Mouse (Mus musculus) embryonic facial prominence, embryonic 11.5 days (tissue): ENCODE measurements around the gene Dab1. TPM values are rescaled to one million over a fixed set of nuclear protein-coding genes. Genes with fewer than 3 reads are reported as not detected.
A peak's percentile ranks its signal among the peaks of the same experiment; 100 is the strongest.

Experiments used
- ATAC-seq: fragments of 200-750 bp; cut with Nextera tagmentation; replicated peaks from 2 replicates; pipeline ENCODE4 v1.8.0; 2017; ENCODE audit warnings: low read depth; ENCODE audit not compliant: insufficient number of reproducible peaks, low FRiP score, low TSS enrichment
- DNase-seq: peaks from one replicate; pipeline ENCODE4 v3.0.0-alpha.2; 2015; ENCODE audit warnings: low spot score
- H3K27ac ChIP-seq: fragments of 300-500 bp; sonication (generic); replicated peaks from 2 replicates; pipeline ENCODE4 v1.5.1; 2014; ENCODE audit warnings: mild to moderate bottlenecking, low read depth, low read length, control low read depth
- H3K27me3 ChIP-seq: fragments of 300-500 bp; sonication (generic); 2 replicates; pipeline ENCODE4 v1.6.1; 2014; ENCODE audit warnings: mild to moderate bottlenecking, low read length, moderate library complexity, mixed read lengths; ENCODE audit not compliant: control insufficient read depth, insufficient read depth
- H3K36me3 ChIP-seq: fragments of 300-500 bp; sonication (generic); replicated peaks from 2 replicates; pipeline ENCODE4 v1.6.1; 2014; ENCODE audit warnings: low read depth, mild to moderate bottlenecking, low read length, moderate library complexity, mixed read lengths; ENCODE audit not compliant: control insufficient read depth, insufficient read depth
- H3K4me1 ChIP-seq: fragments of 300-500 bp; sonication (generic); 2 replicates; pipeline ENCODE4 v1.6.1; 2014; ENCODE audit warnings: low read length, mixed read lengths; ENCODE audit not compliant: control insufficient read depth, insufficient read depth
- H3K4me2 ChIP-seq: fragments of 300-500 bp; sonication (generic); 2 replicates; pipeline ENCODE4 v1.6.1; 2014; ENCODE audit warnings: low read depth, mild to moderate bottlenecking, control low read depth, low read length, moderate library complexity
- H3K4me3 ChIP-seq: fragments of 300-500 bp; sonication (generic); 2 replicates; pipeline ENCODE4 v1.5.1; 2014; ENCODE audit warnings: low read depth, low read length, control low read depth
- H3K9ac ChIP-seq: fragments of 300-500 bp; sonication (generic); replicated peaks from 2 replicates; pipeline ENCODE4 v1.6.1; 2014; ENCODE audit warnings: mild to moderate bottlenecking, control low read depth, low read length
- H3K9me3 ChIP-seq: fragments of 300-500 bp; sonication (generic); replicated peaks from 2 replicates; pipeline ENCODE4 v1.6.1; 2016; ENCODE audit warnings: mild to moderate bottlenecking, low read length, inconsistent platforms, mixed read lengths; ENCODE audit not compliant: control insufficient read depth
- WGBS: fragments of 180-500 bp; shearing (Covaris S2); extraction: QIAGEN DNeasy Blood & Tissue Kit; methylation state at CpG from one replicate; pipeline ENCODE4 v1.1.7; 2014; 5-methylcytosine and 5-hydroxymethylcytosine counted together
- polyA plus RNA-seq: library from polyadenylated mRNA; unstranded; fragments of >200 nt; fragmentation: Nextera tagmentation; extraction: Ambion mirVana; gene quantifications from 2 replicates; pipeline ENCODE4 v1.2.1, GENCODE M21; 2014

Dab1 gene
- polyA plus RNA-seq, 1 experiment from 2014 or later, result 17.6 TPM

- Histone ChIP-seq H3K4me2 (no peak overlapping the region), H3K27ac (no peak overlapping the region), H3K9me3 (no peaks in the 10 kb centered on the region), H3K4me1 (no peaks in the 10 kb centered on the region), H3K4me3 (no peak overlapping the region), H3K9ac (no peak overlapping the region), H3K27me3 (no peaks in the 10 kb centered on the region), H3K36me3 (no peaks in the 10 kb centered on the region)
- ATAC-seq (no peak), DNase-seq (no peak)
- WGBS, result 95% methylated on average over 2 of the region's 2 CpGs
Observed at GRCm38 (mm10) chr4:104604298-104604697, 985.1 kb downstream of the Dab1 start.

DNA sequence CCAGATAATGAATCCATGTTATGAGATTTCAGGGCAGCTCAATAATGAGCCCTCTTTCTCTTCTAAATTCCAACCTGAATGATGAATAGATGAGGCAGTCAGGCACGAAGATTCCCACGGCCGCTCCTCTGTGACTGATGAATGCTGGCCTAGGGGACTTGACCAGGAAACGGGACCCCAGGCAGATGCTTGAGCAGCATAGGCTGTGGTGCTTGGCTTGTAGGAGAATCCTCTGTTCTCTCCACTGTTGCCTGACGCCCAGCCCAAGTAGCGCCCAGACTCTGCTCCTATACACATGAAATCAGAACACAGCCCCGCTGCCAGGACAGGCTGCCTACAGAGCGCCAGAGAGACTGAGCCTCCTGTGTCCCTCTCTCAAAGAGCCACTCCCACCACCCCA, 987.7 kb downstream of the Dab1 start:
- Histone ChIP-seq H3K4me3 (no peak overlapping the region), H3K36me3 (no peaks in the 10 kb centered on the region), H3K4me2 (no peak overlapping the region), H3K9me3 (no peaks in the 10 kb centered on the region), H3K4me1 (no peaks in the 10 kb centered on the region), H3K9ac (no peak overlapping the region), H3K27ac (no peak overlapping the region), H3K27me3 (no peaks in the 10 kb centered on the region)
- peak; percentile 44; the same call in 1 of the 2 replicates for ATAC-seq
- 58% methylated on average over 8 of the region's 8 CpGs for WGBS
- DNase-seq, result no peak

- no peak for DNase-seq
- Histone ChIP-seq H3K4me3 (no peak overlapping the region), H3K9ac (no peak overlapping the region), H3K4me2 (no peak overlapping the region), H3K27ac (no peak overlapping the region), H3K4me1 (no peaks in the 10 kb centered on the region), H3K27me3 (no peaks in the 10 kb centered on the region), H3K36me3 (no peaks in the 10 kb centered on the region), H3K9me3 (no peaks in the 10 kb centered on the region)
- 73% methylated on average over 5 of the region's 5 CpGs for WGBS
- ATAC-seq, result no peak
Observed at GRCm38 (mm10) chr4:104607636-104608035, 988.5 kb downstream of the Dab1 start.

GRCm38 (mm10) chr4:104619452-104619851, 1000.3 kb downstream of the Dab1 start:
- no peaks in the 10 kb centered on the region for H3K27me3 ChIP-seq
- no peak overlapping the region for H3K9ac ChIP-seq
- ATAC-seq (no peak), DNase-seq (no peak)
- 85% methylated on average over 5 of the region's 5 CpGs for WGBS
- no peak overlapping the region for H3K4me3 ChIP-seq
- H3K36me3 ChIP-seq, result no peaks in the 10 kb centered on the region
- H3K4me1 ChIP-seq, result no peaks in the 10 kb centered on the region
- H3K27ac ChIP-seq, result no peak overlapping the region
- H3K4me2 ChIP-seq, result no peak overlapping the region
- no peaks in the 10 kb centered on the region for H3K9me3 ChIP-seq

GRCm38 (mm10) chr4:104625316-104625715, 1006.2 kb downstream of the Dab1 start:
- no peak overlapping the region for H3K9ac ChIP-seq
- no peak overlapping the region for H3K4me3 ChIP-seq
- 86% methylated on average over 8 of the region's 8 CpGs for WGBS
- no peaks in the 10 kb centered on the region for H3K9me3 ChIP-seq
- no peak overlapping the region for H3K27ac ChIP-seq
- no peaks in the 10 kb centered on the region for H3K4me1 ChIP-seq
- H3K36me3 ChIP-seq, result no peaks in the 10 kb centered on the region
- DNase-seq (no peak), ATAC-seq (no peak)
- no peak overlapping the region for H3K4me2 ChIP-seq
- H3K27me3 ChIP-seq, result no peaks in the 10 kb centered on the region

GRCm38 (mm10) chr4:104628708-104629107, 1009.5 kb downstream of the Dab1 start:
- 91% methylated on average over 7 of the region's 7 CpGs for WGBS
- Histone ChIP-seq H3K27me3 (no peaks in the 10 kb centered on the region), H3K27ac (no peak overlapping the region), H3K4me2 (no peak overlapping the region), H3K4me3 (no peak overlapping the region), H3K9me3 (no peaks in the 10 kb centered on the region), H3K4me1 (no peaks in the 10 kb centered on the region), H3K9ac (no peak overlapping the region), H3K36me3 (no peaks in the 10 kb centered on the region)
- DNase-seq (no peak), ATAC-seq (no peak)

GRCm38 (mm10) chr4:104637016-104637415, 1017.9 kb downstream of the Dab1 start:
- Histone ChIP-seq H3K4me3 (no peak overlapping the region), H3K9ac (no peak overlapping the region), H3K36me3 (no peaks in the 10 kb centered on the region), H3K4me1 (no peaks in the 10 kb centered on the region), H3K9me3 (no peaks in the 10 kb centered on the region), H3K4me2 (no peak overlapping the region), H3K27ac (no peak overlapping the region), H3K27me3 (no peaks in the 10 kb centered on the region)
- DNase-seq (no peak), ATAC-seq (no peak)
- WGBS, result 78% methylated on average over 4 of the region's 4 CpGs

DNA sequence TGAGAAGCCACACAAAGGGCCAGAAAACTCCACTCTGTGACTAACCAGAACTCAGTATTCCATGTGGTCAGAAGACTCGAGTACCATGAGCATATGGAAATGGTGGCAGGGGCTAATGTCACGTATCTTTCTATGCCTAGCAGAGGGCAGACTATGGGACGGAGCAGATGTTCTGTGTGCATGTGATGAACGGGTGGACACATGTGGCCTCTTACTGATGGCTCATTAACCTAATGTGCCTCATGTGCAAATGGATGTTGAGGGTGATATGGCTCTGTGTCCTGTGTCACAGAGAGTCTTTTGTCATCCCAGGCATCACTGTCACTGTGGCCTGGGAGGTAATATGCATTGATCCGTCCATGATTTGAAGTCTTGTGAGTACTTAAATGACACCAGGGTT, 1021.5 kb downstream of the Dab1 start:
- H3K36me3 ChIP-seq, result no peaks in the 10 kb centered on the region
- no peak overlapping the region for H3K4me3 ChIP-seq
- no peak for ATAC-seq
- H3K9ac ChIP-seq, result no peak overlapping the region
- no peak overlapping the region for H3K4me2 ChIP-seq
- H3K9me3 ChIP-seq, result no peaks in the 10 kb centered on the region
- WGBS, result 85% methylated on average over 5 of the region's 5 CpGs
- H3K4me1 ChIP-seq, result no peaks in the 10 kb centered on the region
- DNase-seq, result no peak
- no peaks in the 10 kb centered on the region for H3K27me3 ChIP-seq
- H3K27ac ChIP-seq, result no peak overlapping the region
